Mouse (Mus musculus) heart, postnatal 36 days (tissue): ENCODE data around the gene Gm20388. TPM values are rescaled to one million over a fixed set of nuclear protein-coding genes. Genes with fewer than 3 reads are reported as not detected.

Source experiments
- DNase-seq, 2 experiments: peaks; one replicate each; pipeline ENCODE4 v3.0.0; 2021 to 2022
- intact Hi-C: fragments of 180-260 bp; cut with DNase I; formaldehyde crosslinking; loops from one replicate; pipeline ENCODE4 v1.15.1; 2025
- total RNA-seq, 2 experiments: library from RNA; stranded (reverse); gene quantifications; 2 replicates each; pipeline ENCODE4 v1.2.3; 2021

Gm20388 gene
- total RNA-seq, 2 experiments from 2014 or later: 3.5 to 4.9 TPM

DNA sequence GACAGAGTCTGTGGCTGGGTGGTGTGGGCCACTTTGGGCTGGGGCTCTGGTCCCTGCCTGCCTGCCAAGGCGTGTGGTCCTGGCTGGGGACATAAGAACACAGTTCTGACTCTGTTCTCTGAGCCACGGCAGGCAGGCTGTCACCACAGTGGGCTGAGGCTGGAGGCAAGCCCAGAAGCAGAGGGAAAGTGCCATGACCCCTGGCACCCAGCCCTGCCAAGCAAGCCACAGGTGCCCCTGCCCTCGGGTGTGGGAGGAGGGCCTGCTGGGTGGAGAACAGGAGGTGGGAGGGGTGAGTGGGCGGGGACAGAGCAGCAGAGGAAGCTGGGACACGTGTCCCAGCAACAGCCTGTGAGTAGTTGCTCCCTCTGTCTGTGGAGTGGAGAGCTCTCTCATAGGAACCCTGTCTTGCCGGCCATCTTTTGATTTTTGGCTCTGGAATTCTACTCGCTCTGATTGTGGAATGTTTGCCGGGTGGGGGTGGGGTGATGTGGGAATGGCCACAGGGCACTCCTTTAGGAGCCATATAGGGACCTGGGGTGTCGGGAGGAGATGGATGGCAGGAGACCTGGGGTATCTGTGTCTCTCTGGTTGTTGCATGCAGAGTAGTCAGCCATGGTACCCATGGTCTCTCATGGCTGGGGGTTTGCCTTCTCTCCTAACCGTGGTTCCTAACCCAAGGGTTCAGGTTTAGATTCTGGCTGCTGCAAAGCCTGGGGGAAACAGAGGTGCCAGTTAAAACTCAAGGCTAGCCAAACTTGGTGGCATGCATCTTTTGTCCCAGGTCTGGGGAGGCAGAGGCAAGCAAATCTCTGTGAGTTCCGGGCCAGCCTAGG, 458.4 kb downstream of the Gm20388 start:
- intact Hi-C loops: loop anchor here (5.0 kb wide), 1 partner anchor 87 kb away; no protein-coding TSS in a partner anchor
- peak; percentile 84 to 86 for DNase-seq

DNA sequence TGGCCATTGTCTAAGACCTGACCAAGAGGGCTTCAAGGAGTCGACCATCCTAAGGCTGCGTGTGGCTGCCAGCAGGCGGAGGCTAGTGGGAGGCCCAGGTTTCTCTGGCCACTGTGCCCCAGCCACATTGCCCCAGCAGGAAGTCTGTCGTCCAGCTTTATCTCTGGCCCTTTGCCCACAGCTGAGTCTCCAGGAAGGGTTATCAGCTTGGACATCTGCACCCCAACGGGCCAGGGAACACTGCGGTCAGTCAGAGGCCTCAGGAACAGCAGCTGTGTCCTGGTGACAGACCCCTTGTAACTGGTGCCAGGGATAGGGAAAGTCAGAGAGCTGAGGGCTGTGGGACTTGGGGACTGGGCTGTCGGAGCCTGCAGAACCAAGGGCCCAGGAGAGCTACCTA, 459.3 kb downstream of the Gm20388 start:
- intact Hi-C loops: loop anchor here (5.0 kb wide), 1 partner anchor 88 kb away; no protein-coding TSS in a partner anchor
- peak; percentile 50 to 60 for DNase-seq

DNA sequence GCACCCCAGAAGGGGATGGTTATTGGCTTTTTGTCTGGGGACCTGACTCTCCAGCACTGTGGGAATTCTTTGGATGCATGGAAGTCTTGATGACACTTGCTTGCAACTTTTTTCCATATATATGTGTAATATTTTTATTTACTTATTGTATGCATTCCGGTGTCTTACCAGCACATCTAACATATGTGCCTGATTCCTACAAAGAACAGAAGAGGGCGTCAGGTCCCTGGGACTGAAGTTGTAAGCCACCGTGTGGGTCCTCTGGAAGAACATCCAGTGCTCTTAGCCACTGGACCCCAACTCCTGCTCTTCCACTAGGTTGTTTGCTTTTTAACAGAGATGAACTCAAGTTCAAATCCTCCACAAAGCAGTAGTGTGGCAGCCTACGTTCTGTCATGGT, 459.8 kb downstream of the Gm20388 start:
- no peak for DNase-seq
- intact Hi-C loops: no loop called here

DNA sequence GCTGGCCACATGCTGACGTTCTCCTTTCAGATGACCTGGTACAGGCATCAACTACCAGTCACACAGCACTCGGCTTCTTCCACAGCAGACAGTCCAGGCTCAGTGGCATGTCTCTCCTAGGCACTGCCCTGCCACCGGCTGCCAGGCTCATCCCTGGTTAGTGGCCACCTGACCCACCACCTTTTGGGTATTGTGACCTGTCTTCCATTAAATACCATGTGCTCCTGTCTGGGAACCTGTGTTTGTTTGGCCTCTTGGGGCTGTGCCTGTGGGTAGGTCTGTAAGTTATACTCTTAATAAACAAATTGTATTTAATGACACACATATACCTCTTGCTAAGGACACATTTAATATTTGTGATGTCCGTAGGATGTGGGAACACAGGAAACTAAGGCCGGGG, 460.5 kb downstream of the Gm20388 start:
- DNase-seq: no peak

DNA sequence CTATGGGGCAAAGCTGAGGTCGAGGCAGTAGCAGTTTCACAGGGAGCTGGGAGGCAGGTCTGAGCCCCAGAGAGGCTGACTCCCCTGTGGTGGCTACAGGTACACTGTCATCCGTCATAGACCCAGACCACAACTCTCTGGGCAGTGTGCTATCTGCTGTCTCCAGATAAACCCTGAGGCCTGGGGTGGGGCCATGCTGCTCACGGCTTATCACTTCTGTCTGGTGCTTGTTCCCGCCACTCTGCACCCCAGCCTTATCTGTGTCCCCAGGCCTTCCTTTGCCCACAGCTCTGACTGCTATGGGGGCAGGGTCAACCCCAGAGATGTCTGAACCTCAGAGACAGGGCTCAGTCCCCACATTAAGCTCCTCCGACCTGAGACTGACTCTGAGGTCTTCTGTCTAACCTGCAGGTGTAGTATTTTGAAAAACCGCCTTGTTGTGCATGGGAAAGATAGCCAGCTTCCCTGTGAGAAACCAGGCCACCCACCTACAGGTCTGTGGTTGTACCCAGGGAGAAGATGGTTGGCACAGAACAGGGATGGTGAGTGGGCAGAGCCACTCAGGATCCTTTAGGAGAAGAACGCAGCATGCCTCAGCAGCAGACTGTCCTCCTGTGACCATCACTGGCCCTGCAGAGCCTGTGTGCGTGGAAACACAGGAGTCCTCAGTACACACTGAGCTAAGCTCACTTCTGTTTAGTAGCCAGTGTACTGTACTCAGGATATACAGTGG, 461.2 kb downstream of the Gm20388 start:
- intact Hi-C loops: no loop called here
- no peak for DNase-seq

More for the DNA sequence above, 460.5 kb downstream of the Gm20388 start:
- intact Hi-C loops: no loop called here

DNA sequence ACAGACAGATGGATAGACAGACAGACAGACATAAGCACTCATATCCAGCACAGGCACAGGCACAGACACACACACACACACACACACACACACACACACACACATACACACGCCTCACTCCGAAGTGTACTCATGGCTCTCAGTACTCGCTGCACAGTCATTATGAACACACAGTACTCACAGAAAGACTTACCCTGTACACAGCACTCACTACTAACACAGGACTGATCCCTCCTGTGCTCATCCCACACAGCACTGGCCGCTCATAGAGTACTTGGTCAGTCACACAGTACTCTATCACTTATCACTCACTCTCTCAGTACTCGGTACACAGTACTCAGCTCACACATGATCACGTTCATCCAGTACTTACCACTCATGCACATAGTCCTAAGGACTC, 462.0 kb downstream of the Gm20388 start:
- intact Hi-C loops: no loop called here
- no peak for DNase-seq

DNA sequence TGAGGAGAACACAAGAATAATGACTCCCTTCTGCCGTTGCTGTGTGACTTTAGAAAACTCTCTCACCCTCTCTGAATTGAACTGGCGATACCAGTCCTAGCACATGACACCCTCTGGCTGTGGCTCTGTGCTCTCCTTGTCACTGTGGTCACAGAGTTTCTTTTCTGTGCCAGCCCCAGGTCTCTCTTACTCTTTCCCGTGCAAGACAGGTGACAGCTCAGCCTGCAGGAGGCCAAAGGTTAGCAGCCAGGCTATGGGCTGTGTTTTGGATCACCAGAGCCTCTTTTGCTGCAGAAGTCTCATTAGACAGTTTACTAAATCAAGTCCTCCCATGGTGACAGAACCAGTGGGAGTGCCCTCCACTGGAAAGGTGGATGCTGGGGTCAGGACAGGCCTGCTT, 463.0 kb downstream of the Gm20388 start:
- no peak for DNase-seq
- intact Hi-C loops: no loop called here

DNA sequence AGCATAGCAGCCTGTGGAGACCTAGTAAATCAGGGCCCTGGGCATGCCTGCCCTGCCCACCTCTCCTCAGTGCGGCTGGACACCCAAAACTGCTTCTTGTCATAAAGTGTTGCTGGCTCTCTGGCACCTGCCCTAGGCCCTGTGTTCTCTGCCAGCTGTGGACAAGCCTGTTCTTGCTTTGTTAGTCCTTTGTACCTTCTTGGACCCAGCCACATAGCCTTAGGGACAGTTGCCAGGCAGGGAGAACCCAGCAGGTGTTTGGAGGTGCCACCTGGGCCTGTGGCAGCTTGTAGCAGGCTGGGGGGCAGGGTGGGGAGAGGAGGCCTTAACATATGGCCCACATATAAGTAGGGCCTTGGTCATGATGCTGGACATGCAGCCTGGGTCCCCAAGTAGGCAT, 463.4 kb downstream of the Gm20388 start:
- intact Hi-C loops: no loop called here
- DNase-seq: no peak

DNA sequence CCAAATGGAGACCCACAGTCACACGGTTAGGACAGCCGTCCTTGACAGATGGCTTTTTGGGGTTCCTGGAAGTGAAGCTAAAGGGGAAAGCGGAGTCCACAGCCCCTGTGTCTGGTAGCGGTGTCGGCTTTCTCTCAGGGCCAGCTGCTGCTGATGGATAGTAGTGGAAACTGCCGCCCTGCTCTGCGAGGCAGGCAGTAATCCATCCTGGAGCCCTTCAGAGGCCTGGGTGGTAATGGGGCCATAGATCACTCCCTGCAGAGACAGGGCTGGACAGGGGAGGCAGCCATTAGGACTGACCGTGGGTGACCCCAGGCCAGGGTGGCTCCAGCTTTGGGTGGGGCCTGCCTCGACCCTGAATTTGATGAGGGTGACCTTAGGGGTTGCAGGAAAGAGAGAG, 463.9 kb downstream of the Gm20388 start:
- DNase-seq: no peak
- intact Hi-C loops: no loop called here

DNA sequence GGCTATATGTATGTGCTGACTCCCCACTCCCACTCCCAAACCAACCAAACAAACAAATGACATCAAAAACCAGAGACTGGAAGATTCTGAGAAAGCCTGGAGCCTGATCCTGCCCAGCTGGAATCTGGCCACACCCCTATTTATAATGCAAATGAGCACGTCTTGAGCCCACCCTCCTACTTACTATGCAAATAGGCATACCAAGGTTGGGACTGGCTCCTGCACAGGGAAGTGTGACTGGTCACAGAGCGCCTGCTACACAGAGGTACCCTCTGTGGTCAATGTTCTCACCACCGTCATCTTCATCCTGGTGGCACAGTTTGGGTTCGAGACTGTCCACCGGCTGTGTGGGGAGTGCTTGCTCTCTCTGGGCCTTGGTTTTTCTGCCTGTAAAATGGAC, 464.5 kb downstream of the Gm20388 start:
- DNase-seq: no peak
- intact Hi-C loops: no loop called here

DNA sequence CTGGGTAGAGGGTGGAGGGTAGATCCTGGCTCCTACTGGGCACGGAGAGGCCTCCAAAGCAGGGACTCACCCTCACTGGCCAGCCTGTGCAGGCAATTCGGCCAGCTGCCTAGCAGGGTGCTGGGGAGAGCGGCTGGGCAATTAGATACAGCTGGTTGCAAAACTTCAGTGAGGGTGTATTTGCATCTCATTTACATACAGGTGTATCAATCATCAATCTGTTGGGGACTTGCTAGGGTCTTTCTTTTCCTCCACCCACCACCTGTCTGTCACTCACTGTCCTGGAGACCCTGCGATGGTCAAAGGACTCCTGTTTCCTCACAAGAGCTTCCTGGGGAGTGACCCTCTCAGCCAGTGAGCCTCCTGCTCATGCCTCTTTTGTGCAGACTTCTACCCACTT, 465.6 kb downstream of the Gm20388 start:
- intact Hi-C loops: no loop called here
- no peak for DNase-seq

DNA sequence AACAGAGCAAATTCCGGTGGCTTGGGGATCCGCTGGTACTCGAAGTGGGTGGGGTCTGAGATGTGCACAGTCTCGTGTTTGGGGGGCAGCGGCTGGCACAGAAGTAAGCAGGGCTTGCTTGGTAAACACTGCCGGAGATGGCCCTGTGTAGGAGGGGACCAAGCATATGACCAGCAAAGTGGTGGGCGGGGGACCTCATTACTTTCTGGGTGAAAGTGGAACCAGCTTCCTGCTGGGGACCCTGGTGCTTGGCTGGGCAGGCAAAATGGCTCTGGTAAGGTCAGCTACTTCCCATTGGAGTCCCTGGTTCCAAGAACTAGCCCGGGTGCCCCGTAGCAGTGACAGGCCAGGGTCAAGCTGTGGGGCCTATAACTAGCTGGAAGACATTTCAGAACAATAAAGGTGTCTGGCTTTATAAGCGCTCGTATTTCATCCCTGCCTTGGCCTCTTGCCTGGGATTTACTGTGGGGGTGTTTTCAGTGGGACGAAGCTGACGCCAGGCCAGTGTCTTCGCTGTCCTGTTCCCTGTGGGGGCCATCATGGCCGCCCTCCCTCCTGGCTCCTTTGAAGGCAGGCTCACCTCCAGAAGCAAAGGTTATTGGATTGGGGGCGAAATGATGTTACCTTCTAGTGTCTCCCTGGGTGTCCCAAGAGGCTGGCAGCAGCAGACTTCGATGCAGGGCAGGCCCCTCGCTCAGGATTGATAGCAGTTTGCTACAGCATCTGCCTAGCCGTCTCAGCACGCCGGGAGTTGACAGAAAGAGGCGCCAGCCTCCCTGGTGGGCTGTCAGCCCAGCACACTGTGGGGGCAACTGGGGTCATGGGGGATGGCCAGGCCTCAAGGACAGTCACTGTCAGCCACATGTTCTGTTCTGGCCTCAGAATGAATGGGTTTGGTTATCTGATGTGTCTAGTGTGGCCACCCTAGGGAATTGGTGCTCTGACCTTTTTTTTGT, 466.5 kb downstream of the Gm20388 start:
- DNase-seq: no peak
- intact Hi-C loops: no loop called here

DNA sequence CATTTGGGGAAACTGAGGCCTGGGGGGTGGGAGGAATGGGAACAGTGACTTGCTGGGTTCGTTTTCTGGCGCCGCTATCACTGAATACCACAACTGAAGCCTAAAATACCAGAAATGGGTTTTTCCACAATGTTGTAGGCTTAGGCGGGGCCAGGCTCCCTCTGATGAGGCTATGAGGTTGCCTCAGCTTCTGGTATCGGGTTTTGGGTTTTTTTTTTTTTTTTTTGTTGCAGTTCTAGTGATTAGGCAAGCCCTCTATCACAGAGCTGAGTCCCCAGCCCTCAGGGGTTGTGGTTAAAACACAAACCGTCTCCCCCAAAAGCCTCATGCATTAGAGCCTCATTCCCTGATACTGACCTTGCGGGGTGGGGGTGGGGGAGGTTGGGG, 467.2 kb downstream of the Gm20388 start:
- intact Hi-C loops: no loop called here
- DNase-seq: no peak

DNA sequence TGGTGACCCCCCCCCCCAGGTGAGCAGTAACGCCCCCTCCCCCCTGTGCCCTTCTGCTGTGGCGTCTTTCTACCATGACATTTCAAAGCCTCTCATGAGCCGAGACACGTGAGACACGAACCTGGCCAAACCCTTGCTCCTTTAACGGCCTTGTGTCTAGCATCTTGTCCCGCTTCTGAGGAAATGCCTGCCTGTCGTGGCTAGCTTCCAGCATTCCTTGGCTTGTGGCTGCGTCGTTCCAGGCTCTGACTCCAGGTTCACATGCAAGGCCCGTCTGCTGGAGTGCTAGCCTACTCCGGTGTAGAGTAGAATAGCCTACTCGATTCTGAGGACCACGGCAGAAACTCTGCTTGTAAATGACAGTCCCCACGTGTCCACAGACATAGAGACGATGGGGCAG, 467.7 kb downstream of the Gm20388 start:
- intact Hi-C loops: no loop called here
- DNase-seq: peak; percentile 62 to 70

DNA sequence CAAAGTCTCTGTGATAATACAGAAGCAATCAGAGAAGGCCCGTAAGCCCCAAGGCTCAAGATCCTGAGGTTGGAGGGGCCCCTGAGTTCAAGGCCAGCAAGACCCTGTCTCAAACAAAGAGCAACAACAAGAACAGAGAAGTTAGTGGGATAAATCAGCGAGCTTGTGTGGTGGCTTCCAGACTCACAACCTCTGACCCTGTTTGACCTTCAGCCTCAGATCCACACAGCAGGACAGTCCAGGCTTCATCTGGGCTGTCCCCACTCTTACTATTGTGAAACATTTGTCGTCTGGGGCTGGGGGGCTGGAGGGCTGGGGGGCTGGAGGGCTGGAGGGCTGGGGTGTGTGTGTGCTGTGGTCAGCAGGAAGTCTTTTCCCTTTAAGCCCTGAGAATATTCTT, 468.4 kb downstream of the Gm20388 start:
- intact Hi-C loops: no loop called here
- DNase-seq: no peak

DNA sequence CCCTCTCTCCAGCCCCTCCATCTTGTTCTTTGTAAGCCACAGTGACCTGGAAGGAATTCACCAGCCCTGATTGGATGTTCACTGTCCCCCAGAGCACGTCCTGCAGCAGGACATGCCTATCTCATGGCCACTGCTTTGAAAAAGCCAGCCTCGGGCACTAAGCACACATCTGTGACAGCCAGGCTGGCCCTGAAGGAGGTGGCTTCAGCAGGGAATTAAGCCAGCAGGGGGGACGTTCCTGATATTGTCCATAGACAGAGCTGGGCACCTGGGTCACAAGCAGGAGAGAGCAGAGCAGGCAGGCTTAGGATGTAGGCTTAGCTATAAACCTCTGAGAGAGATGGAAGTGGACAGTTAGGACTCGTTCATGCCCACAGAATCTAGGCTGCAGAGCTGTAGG, 471.2 kb downstream of the Gm20388 start:
- intact Hi-C loops: loop anchor here (2.0 kb wide), 1 partner anchor 35 kb away; no protein-coding TSS in a partner anchor
- DNase-seq: no peak

DNA sequence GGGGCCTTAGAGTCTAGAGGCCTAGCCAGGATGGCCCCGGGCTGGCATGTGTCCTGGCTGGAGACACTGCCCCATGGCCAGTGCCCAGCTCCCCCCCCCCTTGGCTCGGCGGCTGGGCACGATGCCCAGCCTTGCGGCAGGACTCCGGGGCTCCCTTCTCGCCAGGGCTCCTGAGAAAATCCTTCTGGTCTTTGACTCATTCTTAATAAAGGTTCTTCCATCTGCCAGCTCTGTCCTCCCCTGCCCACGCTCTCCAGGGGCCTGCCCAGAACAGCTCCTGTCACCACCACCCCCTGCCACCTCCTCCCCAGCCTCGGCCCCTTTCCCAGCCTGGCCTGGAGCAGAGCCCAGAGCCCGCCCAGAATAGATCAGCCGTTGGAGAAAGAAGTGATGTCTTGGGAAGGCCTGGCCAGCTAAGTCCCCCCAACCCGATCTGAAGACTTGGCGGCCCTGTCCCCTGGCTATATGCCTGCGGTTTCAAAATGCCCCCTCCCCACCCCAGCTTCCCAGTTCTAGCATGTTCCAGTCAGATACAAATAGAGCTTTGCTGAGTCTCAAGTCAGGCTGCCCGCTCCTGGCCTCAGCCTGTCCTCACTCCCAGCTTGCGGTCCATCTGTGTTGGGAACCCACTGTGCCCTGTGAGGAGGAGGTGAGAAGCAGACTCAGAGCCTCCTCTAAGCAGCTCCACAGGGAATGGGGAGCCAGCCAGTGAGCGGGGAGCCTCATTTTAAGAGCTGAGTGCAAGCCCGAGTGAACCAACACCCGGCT, 472.0 kb downstream of the Gm20388 start:
- intact Hi-C loops: loop anchor here (2.0 kb wide), 1 partner anchor 34 kb away; no protein-coding TSS in a partner anchor
- DNase-seq: peak; percentile 82 to 87

DNA sequence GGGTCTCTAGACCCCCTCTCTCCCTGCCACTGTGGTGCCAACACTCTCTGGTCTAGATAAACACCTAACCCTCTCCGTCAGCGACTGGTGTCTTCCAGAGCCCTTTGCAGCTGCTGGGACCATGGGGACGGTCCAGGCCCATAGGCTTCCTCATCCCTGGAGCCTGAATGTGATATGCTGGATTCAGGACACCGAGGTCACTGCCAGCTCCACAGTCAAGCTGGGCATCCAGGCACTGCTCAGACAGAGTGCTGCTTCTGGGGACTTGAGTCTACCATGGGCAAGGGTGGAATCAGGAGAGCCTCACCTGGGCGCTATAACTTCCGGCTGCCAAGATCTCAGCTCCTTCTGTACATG, 472.5 kb downstream of the Gm20388 start:
- no peak for DNase-seq

DNA sequence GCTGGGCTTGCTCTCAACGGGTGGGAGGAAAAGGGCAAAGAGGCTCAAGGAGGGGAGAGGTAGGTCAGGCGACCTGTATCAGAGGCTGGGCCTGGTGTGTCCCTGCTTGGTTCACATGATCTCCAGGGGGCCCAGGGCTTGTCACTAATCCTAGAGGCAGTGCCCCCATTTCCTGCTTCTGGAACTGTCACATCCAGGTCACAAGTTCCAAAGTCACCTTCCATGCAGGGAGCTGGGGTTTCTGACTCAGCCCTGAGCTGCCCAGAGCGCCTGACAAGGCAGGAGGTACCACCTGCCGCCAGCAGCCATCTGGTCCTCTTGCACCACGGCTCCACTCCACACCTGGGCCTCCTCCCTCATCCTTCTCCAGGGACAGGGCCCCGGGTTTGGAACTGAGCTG, 473.1 kb downstream of the Gm20388 start:
- DNase-seq: no peak
- intact Hi-C loops: loop anchor here (2.0 kb wide), 1 partner anchor 33 kb away; no protein-coding TSS in a partner anchor

More for the DNA sequence above, 472.5 kb downstream of the Gm20388 start:
- intact Hi-C loops: loop anchor here (2.0 kb wide), 1 partner anchor 34 kb away; no protein-coding TSS in a partner anchor

DNA sequence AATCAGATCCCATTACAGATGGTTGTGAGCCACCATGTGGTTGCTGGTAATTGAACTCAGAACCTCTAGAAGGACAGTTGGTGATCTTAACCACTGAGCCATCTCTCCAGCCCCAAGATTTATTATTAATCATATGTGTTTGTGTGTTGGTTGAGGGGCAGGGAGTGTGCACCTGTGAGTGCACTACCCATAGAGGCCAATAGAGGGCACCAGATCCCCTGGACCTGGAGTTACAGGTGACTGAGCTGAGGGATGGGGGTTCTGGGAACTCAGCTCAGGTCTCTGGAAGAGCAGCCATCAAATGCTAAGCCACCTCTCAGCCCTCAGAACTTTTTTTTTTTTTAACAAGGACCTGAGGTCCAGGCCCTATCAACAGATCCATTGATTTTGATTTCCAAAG, 474.1 kb downstream of the Gm20388 start:
- intact Hi-C loops: no loop called here

More for the DNA sequence above, 474.1 kb downstream of the Gm20388 start:
- no peak for DNase-seq
